Mouse (Mus musculus): ENCODE measurements at regions not wholly inside any gene's neighbourhood (a gene's known extent, or its start where the extent isn't known, plus 50 kb on each side); places are given as distances from the start of the nearest gene placed in this dataset.

DNA sequence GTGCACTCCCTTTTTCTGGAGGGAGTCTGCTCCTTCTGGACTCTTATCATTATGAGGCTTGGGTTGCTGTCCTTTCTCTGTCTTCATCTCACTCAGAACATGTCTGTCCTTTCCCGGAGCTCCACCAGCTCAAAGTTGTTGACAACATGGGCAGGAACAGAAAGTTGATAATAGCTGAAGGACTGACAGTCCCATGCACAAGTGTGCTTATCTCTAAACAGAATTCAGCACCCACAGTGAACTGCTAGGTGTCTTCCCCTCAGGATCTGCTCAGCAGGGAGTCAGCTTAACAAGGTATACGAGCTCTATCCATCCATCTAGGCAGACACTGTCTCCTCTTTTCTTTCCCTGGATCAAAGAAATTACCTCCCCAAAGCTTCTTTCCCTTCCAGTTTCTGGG, 89.2 kb upstream of the Rab11fip2 start:
- no peak for DNase-seq (ENCODE audit: low spot score)

- no peak for DNase-seq (ENCODE audit: low spot score)
Measured at GRCm38 (mm10) chr19:60030212-60030788, 86.8 kb upstream of the Rab11fip2 start.

- DNase-seq (ENCODE audit: low spot score) = no peak
Measured at GRCm38 (mm10) chr19:60029720-60030119, 86.3 kb upstream of the Rab11fip2 start.

DNA sequence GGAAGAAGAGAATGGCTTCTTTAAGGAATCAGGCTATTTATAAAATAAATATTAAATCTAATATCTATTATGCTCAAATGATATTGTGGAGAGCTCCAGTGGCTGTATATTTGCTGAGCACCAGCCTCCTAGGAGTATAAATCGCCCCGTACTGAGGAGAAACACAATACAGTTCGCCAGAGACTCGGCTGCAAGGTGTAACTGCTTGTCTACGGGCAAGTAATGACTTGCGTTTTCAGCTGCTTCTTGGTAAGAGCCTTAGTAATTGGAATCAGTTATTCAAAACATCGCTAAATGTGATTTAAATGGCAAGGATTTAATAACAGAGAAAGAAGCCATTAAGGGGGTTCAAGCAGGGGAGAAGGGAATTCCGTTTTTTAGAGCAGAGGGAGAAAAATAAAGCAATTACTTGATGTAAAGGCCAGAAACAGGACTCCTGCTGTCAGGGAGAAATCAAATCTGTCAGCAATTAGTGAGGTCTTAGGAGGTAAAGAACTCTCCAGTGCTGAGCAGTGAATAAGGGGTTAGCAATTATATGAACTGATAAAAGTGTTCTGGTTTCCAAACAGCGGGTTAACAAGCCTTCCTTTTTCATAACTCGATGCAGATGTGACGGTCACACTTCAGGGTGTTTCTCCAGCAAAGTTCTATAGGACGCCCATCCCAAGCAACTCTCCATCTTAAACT, 72.3 kb upstream of the Rab11fip2 start:
- DNase-seq (ENCODE audit: low spot score) = no peak

DNA sequence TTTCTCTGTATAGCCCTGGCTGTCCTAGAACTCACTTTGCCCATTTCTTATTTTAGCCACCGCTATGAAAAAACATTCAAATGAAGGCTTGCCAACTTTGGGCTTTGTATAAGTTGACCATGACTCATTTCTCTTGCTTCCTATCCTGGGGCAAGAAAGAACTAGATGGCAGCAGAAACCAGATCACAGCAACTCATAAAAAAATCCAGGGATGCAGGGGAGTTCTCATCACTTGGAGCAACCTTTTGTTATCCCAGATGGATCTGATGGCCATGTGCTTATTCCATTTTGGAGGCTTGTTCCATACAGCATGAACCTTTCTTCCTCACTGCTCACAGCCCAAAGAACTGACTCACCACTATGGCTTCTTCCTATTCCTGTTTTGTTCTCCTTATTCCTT, 52.1 kb upstream of the Rab11fip2 start:
- no peak for DNase-seq (ENCODE audit: low spot score)

All from layer of hippocampus, adult 9-10 months (tissue).